Mouse (Mus musculus): ENCODE results near the gene Sphk2. TPM values are rescaled to one million over a fixed set of nuclear protein-coding genes. Genes with fewer than 3 reads are reported as not detected.

Sphk2 gene
- total and polyA plus RNA-seq, 2 experiments from 2014 or later = 11.1 to 19.5 TPM

DNA sequence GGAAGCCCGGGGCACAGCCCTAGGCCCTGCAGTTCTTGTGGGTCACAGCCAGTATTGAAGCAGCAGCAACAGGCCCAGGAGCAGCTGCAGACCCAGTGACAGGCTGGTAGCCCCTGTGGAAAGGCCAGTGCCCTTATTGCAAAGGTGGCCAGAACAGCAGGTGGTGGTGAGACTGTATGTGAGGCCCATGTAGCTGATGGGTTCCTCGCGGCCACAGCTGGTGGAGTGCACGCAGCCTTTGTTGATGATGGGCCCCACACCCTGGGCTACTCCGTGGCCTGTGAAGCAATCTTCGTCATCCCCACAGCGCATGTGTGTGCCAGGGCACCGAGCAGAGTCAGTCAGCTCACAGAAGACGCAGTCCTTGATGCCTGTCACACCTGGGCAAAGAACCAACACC, 7.3 kb upstream of the Sphk2 start:
- no peak overlapping the region for H3K4me2 ChIP-seq (ENCODE audit: low read depth, low read length)
- H3K4me3 ChIP-seq (ENCODE audit: low read depth, low read length) = no peak overlapping the region
- H3K9ac ChIP-seq (replicated peaks; ENCODE audit: low read depth, low read length) = no peak overlapping the region
- H3K4me1 ChIP-seq (ENCODE audit: control insufficient read depth, insufficient read depth) = no peaks in the 10 kb centered on the region
- no peak overlapping the region for H3K27ac ChIP-seq (ENCODE audit: low read depth)
- WGBS = 93% methylated on average over 9 of the region's 9 CpGs
- TF ChIP-seq EP300 (IDR thresholded peaks at IDR 0.05; ENCODE audit: low read depth) (no peak), CTCF (IDR thresholded peaks at IDR 0.05; ENCODE audit: low read depth) (no peak)
- no peaks in the 10 kb centered on the region for H3K27me3 ChIP-seq (ENCODE audit: control insufficient read depth, insufficient read depth, low read length)
- ATAC-seq (ENCODE audit: insufficient read depth, low read depth) = no peak
- no peaks in the 10 kb centered on the region for H3K9me3 ChIP-seq (replicated peaks; ENCODE audit: control insufficient read depth, low read length)
- peaks cover 25% of the 10 kb centered on the region for H3K36me3 ChIP-seq (replicated peaks; ENCODE audit: control insufficient read depth, insufficient read depth, low read length)
- no peak for DNase-seq (ENCODE audit: low spot score)

DNA sequence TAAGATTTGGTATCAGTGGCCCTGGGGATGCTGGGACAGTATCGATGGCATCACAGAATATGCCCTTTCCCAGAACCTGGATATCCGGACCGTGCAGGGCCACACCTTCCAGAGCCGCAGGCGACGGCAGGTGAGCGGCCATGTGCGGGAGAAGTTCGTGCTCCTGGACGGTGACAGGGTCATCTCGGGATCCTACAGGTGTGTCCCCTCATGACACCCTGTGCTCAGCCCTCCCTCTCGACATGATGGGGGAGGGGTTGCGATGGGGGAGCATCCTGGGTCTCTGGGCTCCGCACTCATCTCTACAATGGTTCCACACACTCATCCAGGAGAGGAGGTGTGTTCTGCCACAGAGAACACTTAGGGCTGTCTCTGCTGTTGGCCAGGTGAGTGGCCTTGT, 6.0 kb upstream of the Sphk2 start:
- peaks cover 6% of the 10 kb centered on the region for H3K4me1 ChIP-seq (ENCODE audit: control insufficient read depth, insufficient read depth)
- H3K36me3 ChIP-seq (replicated peaks; ENCODE audit: control insufficient read depth, insufficient read depth, low read length) = peaks cover 36% of the 10 kb centered on the region
- 92% methylated on average over 14 of the region's 14 CpGs for WGBS
- H3K9me3 ChIP-seq (replicated peaks; ENCODE audit: control insufficient read depth, low read length) = no peaks in the 10 kb centered on the region
- DNase-seq (ENCODE audit: low spot score) (no peak), ATAC-seq (ENCODE audit: insufficient read depth, low read depth) (no peak)
- no peak overlapping the region for H3K4me2 ChIP-seq (ENCODE audit: low read depth, low read length)
- no peak overlapping the region for H3K27ac ChIP-seq (ENCODE audit: low read depth)
- H3K4me3 ChIP-seq (ENCODE audit: low read depth, low read length) = no peak overlapping the region
- H3K9ac ChIP-seq (replicated peaks; ENCODE audit: low read depth, low read length) = no peak overlapping the region
- TF ChIP-seq CTCF (IDR thresholded peaks at IDR 0.05; ENCODE audit: low read depth) (no peak), EP300 (IDR thresholded peaks at IDR 0.05; ENCODE audit: low read depth) (no peak)
- no peaks in the 10 kb centered on the region for H3K27me3 ChIP-seq (ENCODE audit: control insufficient read depth, insufficient read depth, low read length)

DNA sequence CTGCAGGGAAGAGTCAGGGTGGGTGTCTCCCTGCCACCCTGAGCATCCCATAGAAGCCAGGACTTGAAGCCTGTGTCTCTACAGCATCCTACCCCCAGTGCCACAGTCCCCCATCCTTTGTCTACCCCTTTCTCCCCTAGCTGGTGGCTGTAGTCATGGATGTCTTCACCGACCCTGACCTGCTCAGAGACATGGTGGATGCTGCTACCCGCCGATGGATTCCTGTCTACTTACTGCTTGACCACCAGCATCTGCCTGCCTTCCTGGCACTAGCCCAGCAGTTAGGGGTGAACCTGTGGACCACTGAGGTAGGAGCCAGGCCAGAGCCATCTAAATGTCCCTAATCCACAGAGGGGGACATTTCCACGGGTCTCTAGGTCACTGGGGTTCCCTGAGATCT, 5.5 kb upstream of the Sphk2 start:
- Histone ChIP-seq H3K36me3 (replicated peaks; ENCODE audit: control insufficient read depth, insufficient read depth, low read length) (peaks cover 36% of the 10 kb centered on the region), H3K27me3 (ENCODE audit: control insufficient read depth, insufficient read depth, low read length) (no peaks in the 10 kb centered on the region), H3K9ac (replicated peaks; ENCODE audit: low read depth, low read length) (no peak overlapping the region), H3K4me2 (ENCODE audit: low read depth, low read length) (no peak overlapping the region), H3K27ac (ENCODE audit: low read depth) (no peak overlapping the region), H3K4me1 (ENCODE audit: control insufficient read depth, insufficient read depth) (peaks cover 8% of the 10 kb centered on the region), H3K9me3 (replicated peaks; ENCODE audit: control insufficient read depth, low read length) (no peaks in the 10 kb centered on the region), H3K4me3 (ENCODE audit: low read depth, low read length) (no peak overlapping the region)
- no peak for TF ChIP-seq EP300 (IDR thresholded peaks at IDR 0.05; ENCODE audit: low read depth)
- no peak for TF ChIP-seq CTCF (IDR thresholded peaks at IDR 0.05; ENCODE audit: low read depth)
- ATAC-seq (ENCODE audit: insufficient read depth, low read depth) (no peak), DNase-seq (ENCODE audit: low spot score) (no peak)
- 87% methylated on average over 4 of the region's 4 CpGs for WGBS

DNA sequence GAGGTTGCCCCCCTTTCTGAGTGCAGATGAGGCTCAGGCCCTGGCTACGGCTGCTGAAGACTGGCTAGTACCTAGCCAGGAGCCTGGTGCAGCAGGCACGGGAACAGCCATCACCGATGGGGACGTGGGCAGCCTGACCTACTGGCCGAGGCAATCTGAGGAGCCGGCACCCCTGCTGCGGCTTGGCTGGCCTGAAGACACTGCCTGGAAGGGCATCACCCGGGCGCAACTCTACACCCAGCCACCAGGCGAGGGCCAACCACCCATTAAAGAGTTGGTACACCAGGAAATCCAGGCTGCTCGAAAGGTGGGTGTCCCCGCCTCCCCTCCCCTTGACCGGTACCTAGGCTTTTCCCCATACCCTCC, 4.5 kb upstream of the Sphk2 start:
- no peak for DNase-seq (ENCODE audit: low spot score)
- ATAC-seq (ENCODE audit: insufficient read depth, low read depth) = no peak
- Histone ChIP-seq H3K9me3 (replicated peaks; ENCODE audit: control insufficient read depth, low read length) (no peaks in the 10 kb centered on the region), H3K9ac (replicated peaks; ENCODE audit: low read depth, low read length) (0 out of 2 replicates have a peak overlapping the region, but pooled peaks have one; percentile 6), H3K4me1 (ENCODE audit: control insufficient read depth, insufficient read depth) (peaks cover 8% of the 10 kb centered on the region), H3K27me3 (ENCODE audit: control insufficient read depth, insufficient read depth, low read length) (no peaks in the 10 kb centered on the region), H3K36me3 (replicated peaks; ENCODE audit: control insufficient read depth, insufficient read depth, low read length) (peaks cover 36% of the 10 kb centered on the region), H3K27ac (ENCODE audit: low read depth) (no peak overlapping the region), H3K4me2 (ENCODE audit: low read depth, low read length) (no peak overlapping the region), H3K4me3 (ENCODE audit: low read depth, low read length) (no peak overlapping the region)
- 73% methylated on average over 13 of the region's 13 CpGs for WGBS
- TF ChIP-seq EP300 (IDR thresholded peaks at IDR 0.05; ENCODE audit: low read depth) = no peak
- TF ChIP-seq CTCF (IDR thresholded peaks at IDR 0.05; ENCODE audit: low read depth) = no peak

DNA sequence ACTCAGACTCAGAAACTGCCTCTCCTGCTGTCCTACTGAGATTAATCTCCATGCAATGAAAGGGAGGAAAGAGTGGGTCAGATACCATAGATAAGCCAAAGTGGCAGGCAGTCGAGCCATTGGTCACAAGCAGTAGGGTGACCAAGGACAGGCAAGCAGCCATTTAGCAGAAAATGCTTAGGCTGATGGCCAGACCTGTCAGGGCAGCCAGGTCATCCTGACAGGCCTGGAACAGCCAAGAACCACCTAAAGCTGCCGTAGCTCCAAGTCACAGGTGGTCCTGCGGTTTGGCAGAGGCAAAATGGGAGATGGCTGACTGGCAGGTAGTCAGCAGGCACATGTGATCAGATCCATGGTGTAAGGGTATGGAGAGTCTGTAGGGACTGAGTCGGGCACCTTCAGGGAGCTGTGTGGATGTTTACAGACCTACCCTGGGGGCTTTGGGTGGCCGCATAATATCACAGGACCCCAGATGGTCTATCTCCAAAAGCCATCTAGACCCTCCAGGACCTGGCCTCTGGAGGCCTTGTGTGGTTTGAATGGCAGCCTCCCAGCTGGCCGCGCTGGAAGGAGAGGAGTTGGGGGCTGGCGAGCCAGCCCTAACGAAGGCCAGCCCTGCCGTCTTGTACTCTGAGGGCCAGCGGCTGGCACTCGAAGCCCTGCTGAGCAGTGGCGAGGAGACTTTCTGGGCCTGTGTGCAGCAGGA, 4.0 kb upstream of the Sphk2 start:
- Histone ChIP-seq H3K27ac (ENCODE audit: low read depth) (no peak overlapping the region), H3K9ac (replicated peaks; ENCODE audit: low read depth, low read length) (0 out of 2 replicates have a peak overlapping the region, but pooled peaks have one; percentile 6), H3K4me3 (ENCODE audit: low read depth, low read length) (no peak overlapping the region)

DNA sequence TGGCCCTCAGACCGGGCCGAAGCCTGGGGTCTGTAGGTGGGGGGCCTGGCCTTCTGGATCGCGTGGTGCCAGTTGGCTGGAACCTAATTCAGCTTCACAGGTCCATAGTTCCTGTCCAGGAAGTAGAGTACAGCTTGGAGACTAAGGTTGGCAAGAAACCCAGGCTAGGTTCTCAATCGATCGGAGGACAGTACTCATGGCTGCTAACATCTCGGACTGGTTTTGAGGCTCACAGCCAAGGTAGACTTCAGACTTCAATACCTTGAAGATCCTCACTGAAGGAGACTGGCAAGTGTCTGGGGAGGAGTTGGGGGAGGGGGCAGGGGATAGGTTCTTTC, 3.4 kb upstream of the Sphk2 start:
- ATAC-seq (ENCODE audit: insufficient read depth, low read depth) (no peak), DNase-seq (ENCODE audit: low spot score) (no peak)
- Histone ChIP-seq H3K27ac (ENCODE audit: low read depth) (no peak overlapping the region), H3K4me3 (ENCODE audit: low read depth, low read length) (no peak overlapping the region), H3K4me2 (ENCODE audit: low read depth, low read length) (no peak overlapping the region), H3K4me1 (ENCODE audit: control insufficient read depth, insufficient read depth) (peaks cover 17% of the 10 kb centered on the region), H3K27me3 (ENCODE audit: control insufficient read depth, insufficient read depth, low read length) (no peaks in the 10 kb centered on the region), H3K9me3 (replicated peaks; ENCODE audit: control insufficient read depth, low read length) (no peaks in the 10 kb centered on the region), H3K9ac (replicated peaks; ENCODE audit: low read depth, low read length) (no peak overlapping the region), H3K36me3 (replicated peaks; ENCODE audit: control insufficient read depth, insufficient read depth, low read length) (peaks cover 36% of the 10 kb centered on the region)
- TF ChIP-seq CTCF (IDR thresholded peaks at IDR 0.05; ENCODE audit: low read depth) = no peak
- no peak for TF ChIP-seq EP300 (IDR thresholded peaks at IDR 0.05; ENCODE audit: low read depth)
- WGBS = 79% methylated on average over 7 of the region's 7 CpGs

More for the DNA sequence above, 4.0 kb upstream of the Sphk2 start:
- WGBS = 64% methylated on average over 13 of the region's 13 CpGs
- Histone ChIP-seq H3K4me2 (ENCODE audit: low read depth, low read length) (no peak overlapping the region), H3K4me1 (ENCODE audit: control insufficient read depth, insufficient read depth) (peaks cover 11% of the 10 kb centered on the region), H3K27me3 (ENCODE audit: control insufficient read depth, insufficient read depth, low read length) (no peaks in the 10 kb centered on the region), H3K9me3 (replicated peaks; ENCODE audit: control insufficient read depth, low read length) (no peaks in the 10 kb centered on the region), H3K36me3 (replicated peaks; ENCODE audit: control insufficient read depth, insufficient read depth, low read length) (peaks cover 36% of the 10 kb centered on the region)
- no peak for DNase-seq (ENCODE audit: low spot score)
- ATAC-seq (ENCODE audit: insufficient read depth, low read depth) = no peak
- TF ChIP-seq CTCF (IDR thresholded peaks at IDR 0.05; ENCODE audit: low read depth) (no peak), EP300 (IDR thresholded peaks at IDR 0.05; ENCODE audit: low read depth) (no peak)
